Mouse (Mus musculus): ENCODE data around the gene Prap1.

GRCm38 (mm10) chr7:140121338-140121910, 28.2 kb downstream of the Prap1 start:
- TF ChIP-seq CTCF (IDR thresholded peaks at IDR 0.05; ENCODE audit: low read depth) (no peak), EP300 (IDR thresholded peaks at IDR 0.05; ENCODE audit: low read depth) (no peak)
